Comparison of ENCODE assay signal across 8 mouse cellular contexts in the genomic region with DNA sequence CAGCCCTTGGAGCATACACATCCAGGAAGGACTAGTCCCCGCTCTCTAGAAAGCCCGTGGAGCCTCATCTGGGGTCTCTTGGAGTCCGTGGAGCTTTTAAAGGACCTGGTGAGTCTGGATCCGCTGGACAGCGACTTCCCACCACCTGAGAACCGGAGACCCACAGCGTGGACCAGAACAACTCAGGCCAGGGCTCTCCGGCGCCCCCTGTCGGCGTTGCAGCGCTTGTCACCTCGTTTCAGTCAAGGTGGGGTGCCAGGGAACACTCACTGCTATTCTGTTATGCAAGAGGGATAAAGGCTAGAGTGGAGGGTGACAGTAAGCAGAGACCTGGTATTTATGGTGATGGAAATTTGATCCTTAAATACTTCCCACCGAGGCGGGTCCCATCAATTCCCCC. TPM values are rescaled to one million over a fixed set of nuclear protein-coding genes. Genes with fewer than 3 reads are reported as not detected.
DNase-seq lines count a peak whose midpoint lies in the region; ATAC-seq and TF ChIP-seq lines count a peak whose summit lies in the region.

No protein-coding gene starts in this region.

- no peak for ATAC-seq in liver, embryonic 13.5 days (ENCODE audit: low read depth)
- no peak for ATAC-seq in erythroblast, adult 5-6 weeks (replicated peaks; ENCODE audit: low FRiP score, poor library complexity, severe bottlenecking)

- no peaks in the 10 kb centered on the region for H3K36me3 ChIP-seq in liver, embryonic 13.5 days

- peak; percentile 84 for TF ChIP-seq CTCF in left cerebral cortex, adult 2 months (IDR thresholded peaks at IDR 0.05)

- no peak overlapping the region for H3K9ac ChIP-seq in liver, embryonic 13.5 days

- DNase-seq in left cerebral cortex, adult 2 months (ENCODE audit: extremely low spot score in 1 of 2, low spot score in 2 of 2) = peak; percentile 35 to 53
- DNase-seq in left cerebral cortex, adult 11 months (ENCODE audit: low spot score) = no peak
- DNase-seq in adrenal gland, postnatal 14 days = peak; percentile 86
- DNase-seq in cerebellum, postnatal 14 days = peak; percentile 92 to 93
- DNase-seq in heart, postnatal 14 days = peak; percentile 72 to 81
- peak; percentile 6 for DNase-seq in liver, embryonic 13.5 days
- DNase-seq in retina, postnatal 1 day = peak; percentile 77

- H3K27me3 ChIP-seq in liver, embryonic 13.5 days = peaks cover 59% of the 10 kb centered on the region

- H3K4me2 ChIP-seq in liver, embryonic 13.5 days = no peak overlapping the region

- no peaks in the 10 kb centered on the region for H3K9me3 ChIP-seq in liver, embryonic 13.5 days (replicated peaks)

- no peak overlapping the region for H3K27ac ChIP-seq in left cerebral cortex, adult 2 months
- no peak overlapping the region for H3K27ac ChIP-seq in liver, embryonic 13.5 days

- intact Hi-C loops in left cerebral cortex, adult 2 months (cut with DNase I) = loop anchor here (2.0 to 10.0 kb wide), 4 partner anchors 157 to 401 kb away; no protein-coding TSS in a partner anchor
- intact Hi-C loops in heart, postnatal 14 days (cut with DNase I) = loop anchor here (1.0 to 10.0 kb wide), 3 partner anchors 151 to 401 kb away; no protein-coding TSS in a partner anchor

- no peaks in the 10 kb centered on the region for H3K4me1 ChIP-seq in liver, embryonic 13.5 days (replicated peaks)

- 2% methylated on average over 15 of the region's 15 CpGs for WGBS in liver, embryonic 13.5 days (ENCODE audit: insufficient replicate concordance)

- no peak overlapping the region for H3K4me3 ChIP-seq in left cerebral cortex, adult 2 months
- H3K4me3 ChIP-seq in liver, embryonic 13.5 days (replicated peaks) = no peak overlapping the region

RNA-seq across cellular contexts. Expression of gene Zfp536, which starts 2.1 kb away (rescaled TPM):
- 10 to 100 TPM; 35.1 to 43.5 TPM for total RNA-seq in left cerebral cortex, adult 2 months (2021)
- total RNA-seq in adrenal gland, postnatal 14 days (2021) = 6.3 and 6.8 TPM in 2 replicates
- 10 to 100 TPM in 1 of 2 experiments, 1 to 10 TPM in 1; 8.5 to 10.4 TPM for total RNA-seq in heart, postnatal 14 days (2021)
- polyA plus RNA-seq in liver, embryonic 13.5 days (2015; fragmentation: Nextera tagmentation; extraction: Ambion mirVana) = 0.09 and 0.10 TPM in 2 replicates
- not detected in 2 replicates for total RNA-seq in erythroblast, adult 5-6 weeks (2015; ENCODE audit: low replicate concordance)
- not detected in 2 replicates for total RNA-seq in erythroblast, adult 5-6 weeks (2017; ENCODE audit: low replicate concordance)
